Mouse (Mus musculus): ENCODE measurements at regions not wholly inside any gene's neighbourhood (a gene's known extent, or its start where the extent isn't known, plus 50 kb on each side); places are given as distances from the start of the nearest gene placed in this dataset.
A peak's percentile ranks its signal among the peaks of the same experiment; 100 is the strongest.

DNA sequence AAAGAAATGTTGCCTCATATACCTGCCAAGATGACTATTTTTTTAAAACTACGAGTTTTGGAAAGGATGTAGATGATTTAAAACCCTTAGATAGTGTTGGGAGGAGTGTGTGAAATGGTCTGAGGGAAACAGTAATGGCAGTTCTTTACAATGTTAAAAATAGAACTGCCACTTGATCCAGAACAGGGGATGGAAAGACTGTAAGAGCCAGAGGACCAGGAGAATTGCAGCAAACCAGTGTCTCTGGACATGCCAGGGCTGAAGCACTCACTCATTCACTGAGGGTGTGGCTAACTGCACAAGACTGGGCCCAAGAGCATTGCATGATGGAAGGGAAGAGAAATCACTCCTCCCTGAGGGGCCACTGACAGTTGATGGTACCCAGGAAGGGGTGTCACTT lies 53.9 kb upstream of the Rasgef1b start:
- DNase-seq: no peak

GRCm38 (mm10) chr5:99785850-99786249 lies 57.0 kb upstream of the Rasgef1b start:
- no peak for DNase-seq

GRCm38 (mm10) chr5:99787239-99787638 lies 58.4 kb upstream of the Rasgef1b start:
- no peak for DNase-seq

DNA sequence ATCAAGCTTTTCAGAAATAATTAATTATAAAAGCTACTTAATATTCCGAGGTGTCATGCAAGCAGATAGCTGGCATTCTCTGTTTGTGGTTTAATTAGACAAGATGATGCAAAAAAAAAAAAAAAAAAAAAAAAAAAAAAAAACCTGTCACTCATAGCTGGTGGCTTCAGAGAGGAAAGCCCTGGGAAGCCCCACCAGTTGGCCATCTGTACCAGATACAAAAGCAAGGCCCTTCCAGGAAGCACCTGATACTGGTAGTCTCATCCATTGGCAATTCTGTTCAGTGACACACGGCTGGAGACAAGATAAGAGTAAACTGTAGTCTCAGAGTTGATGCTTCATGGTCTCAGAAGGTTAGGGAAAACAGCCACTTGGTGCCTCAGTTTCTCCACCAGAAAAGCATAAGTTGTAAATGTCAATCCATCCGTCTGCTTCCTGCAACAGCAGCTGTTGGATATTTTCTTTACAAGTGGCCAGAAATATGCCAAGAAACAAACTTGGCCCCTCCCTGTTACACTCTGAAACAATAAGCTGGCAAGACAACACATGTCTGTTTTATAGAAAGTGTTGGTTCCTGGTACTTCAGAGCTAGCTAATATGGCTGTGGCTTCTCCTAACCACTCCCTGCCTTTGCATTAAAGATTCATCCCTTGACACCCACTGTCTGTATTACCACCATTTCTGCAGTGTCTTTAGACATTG lies 59.0 kb upstream of the Rasgef1b start:
- no peak for DNase-seq

DNA sequence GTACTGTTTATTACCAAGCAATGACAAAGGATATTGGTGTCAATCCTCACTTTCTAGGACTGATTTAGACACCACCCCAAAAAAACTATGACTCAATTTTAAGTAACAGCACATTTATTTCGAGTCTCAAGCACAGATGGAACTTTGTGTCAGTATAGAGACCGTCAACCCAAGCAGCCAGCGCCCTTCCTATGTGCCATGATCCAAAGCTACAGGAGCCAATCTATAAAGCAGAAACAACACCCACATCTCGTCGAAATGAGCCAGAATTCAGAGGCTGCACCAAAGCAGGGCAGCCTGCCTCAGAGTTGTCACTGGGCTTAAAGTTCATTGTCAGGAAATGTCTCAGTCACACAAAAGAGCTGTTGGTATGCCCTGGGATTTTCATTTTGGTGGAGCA lies 61.9 kb upstream of the Rasgef1b start:
- no peak for DNase-seq

DNA sequence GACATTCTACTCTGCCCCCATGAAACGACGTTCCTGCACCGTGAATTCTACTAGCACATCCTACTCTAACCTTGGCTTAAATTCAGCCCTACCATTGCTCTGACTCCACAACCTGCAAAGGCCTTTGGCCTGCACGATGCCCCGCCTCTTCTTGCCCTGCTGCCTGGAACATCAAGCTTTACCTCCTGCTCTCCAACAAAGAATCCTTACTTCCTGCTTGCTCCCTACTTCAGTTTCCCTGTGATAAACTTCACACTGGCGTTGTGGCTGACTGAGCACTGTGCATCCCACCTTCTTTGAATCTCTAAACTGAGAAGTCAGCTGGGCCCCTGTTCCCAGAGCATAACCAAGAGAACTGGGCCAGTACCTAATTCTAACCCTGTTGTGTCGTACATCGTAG lies 71.7 kb upstream of the Rasgef1b start:
- no peak for DNase-seq

GRCm38 (mm10) chr5:99801791-99802450 lies 73.1 kb upstream of the Rasgef1b start:
- DNase-seq: no peak

DNA sequence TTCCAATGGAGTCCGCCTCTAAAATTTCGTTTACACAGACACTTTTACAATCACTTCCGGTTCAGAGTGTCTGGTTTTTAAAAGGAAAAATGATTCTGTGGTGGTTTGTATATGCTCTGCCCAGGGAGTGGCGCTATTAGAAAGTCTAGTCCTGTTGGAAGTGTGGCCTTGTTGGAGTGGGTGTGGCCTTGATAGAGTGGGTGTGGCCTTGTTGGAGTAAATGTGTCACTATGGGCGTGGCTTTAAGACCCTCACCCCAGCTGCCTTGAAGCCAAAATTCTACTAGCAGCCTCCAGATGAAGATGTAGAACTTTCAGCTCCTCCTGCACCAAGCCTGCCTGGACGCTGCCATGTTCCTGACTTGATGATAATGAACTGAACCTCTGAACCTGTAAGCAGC lies 79.2 kb upstream of the Vamp9 start:
- no peak for DNase-seq

DNA sequence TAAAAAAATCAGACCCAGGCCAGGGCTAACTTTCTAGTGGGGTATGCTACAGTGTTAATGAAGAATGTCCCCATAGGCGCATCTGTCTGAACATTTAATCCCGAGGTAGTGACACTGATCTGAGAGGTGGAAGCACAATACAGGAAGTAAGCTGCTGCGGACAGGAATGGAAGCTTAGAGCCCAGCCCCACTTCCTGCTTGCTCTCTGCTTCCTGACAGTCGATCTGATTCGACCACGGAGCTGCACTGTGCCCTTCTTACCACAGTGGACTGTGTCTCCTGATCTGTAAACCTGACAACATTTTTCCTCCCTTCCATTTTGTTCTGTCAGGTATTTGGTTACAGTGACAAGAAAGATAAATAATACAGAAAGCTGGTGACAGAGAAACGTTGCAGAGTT lies 77.5 kb upstream of the Vamp9 start:
- peak in 1 of 2 experiments; percentile 25 for DNase-seq

DNA sequence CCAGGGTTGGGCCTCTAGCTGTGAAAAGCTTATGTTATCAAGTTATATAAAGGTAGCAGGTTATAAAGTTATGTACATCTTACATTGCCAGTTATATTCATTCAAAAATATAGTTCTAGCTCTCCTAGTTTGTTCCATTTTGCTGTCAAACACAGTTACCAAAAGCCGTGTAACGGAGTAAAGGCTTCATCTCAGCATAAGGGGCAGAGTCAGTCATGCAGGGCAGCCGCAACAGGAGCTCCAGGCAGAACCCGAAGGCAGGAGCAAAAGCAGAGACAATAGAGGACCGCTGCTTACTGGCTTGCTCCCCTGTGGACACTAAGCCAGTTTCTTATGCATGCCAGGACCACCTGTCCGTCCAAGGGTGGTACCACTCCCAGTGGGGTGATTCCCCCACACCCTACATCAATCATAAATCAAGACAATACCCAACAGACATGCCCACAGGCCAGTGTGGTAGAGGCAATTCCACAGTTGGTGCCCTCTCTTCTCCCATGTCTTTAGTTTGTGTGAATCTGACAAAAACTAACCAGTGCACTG lies 67.7 kb upstream of the Vamp9 start:
- DNase-seq: no peak

DNA sequence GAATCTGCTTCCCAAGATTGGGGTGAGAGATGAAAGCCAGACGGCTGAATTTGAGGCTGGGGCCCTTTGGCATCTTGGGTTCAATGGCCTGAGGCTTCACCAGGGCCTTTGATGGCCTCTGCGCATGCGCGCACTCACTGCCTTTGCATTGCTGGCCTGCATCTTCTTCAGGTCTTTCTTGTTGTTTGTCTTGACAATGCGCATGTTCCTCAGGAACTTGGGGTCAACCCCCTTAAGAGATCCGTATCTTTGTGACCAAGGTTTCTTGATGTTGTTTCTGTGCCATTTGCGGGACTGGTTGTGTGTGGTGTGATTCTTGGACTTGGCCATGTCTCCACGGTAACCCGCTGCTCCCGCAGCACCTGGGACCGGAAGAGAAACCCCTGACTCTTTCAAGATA lies 66.4 kb upstream of the Vamp9 start:
- DNase-seq: no peak

- DNase-seq: no peak
These were observed 65.2 kb upstream of the Vamp9 start for GRCm38 (mm10) chr5:99840884-99841283.

DNA sequence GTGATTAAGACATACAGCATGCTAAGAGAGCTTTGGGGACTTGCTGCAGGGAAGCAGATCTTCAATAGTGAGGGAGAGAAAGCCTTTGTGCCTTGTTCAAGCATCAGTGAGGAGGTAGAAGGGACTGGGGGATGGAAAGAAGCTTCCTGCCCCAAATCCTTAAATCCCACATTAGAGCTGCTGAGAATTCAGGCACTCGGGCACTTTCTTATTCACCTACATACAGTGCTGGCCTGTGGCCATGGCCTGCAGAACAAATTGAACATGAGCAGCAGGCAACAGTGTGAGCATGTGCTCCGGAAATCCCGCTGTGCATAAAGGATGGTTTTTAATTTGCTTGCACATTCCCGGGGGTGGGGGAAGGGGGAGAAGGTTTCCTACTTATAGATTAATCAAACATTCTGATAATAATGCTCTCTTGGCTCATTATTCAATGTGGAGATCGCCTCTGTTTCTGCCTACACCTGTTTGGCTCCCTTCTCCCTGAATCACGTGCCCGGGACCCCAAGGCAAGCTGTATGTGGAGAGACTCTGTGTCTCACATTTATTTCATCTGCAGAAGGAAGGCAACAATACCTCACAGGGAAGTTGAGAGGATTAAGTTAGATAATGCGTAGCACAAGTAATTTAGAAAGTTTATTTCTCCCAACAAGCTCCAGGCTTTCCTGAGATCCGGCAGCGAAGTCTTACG lies 60.3 kb upstream of the Vamp9 start:
- no peak for DNase-seq

DNA sequence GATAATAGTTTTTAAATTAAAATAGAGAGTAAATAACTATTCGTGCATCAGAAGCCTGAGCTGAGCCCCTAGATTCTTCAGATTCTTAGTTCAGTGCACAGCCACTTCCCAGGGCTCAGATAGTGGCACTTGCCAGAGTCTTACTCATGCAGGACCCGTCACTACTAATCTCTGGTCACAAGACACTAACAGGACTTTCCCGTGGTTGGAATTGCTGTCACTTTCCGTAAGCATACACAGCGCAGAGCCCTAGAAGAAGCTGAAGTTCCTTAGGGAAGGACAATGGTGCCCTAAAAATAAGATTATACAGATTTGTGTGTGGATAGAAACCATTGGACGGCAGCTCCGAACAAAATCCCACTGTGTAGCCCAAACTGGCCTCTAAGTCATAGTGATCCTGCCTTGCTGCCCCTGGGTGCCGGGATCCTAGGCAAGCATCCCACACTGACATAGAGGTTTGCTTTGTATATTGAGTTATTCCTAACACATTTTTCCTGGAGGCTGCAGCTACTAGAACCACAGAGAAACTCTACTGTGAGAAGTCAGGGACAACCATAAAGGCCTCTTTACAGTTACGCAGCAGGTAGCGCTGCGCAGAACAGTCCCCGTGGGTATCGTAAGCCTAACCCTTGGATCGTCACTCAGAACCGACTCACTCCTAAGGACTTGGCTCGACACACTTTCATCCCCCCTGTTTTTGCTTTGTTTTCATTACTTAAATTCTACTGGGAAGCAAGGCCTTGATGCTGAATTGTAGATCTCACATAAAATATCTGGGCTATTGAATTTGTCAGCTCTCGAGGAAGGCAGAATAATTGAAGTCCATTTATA lies 57.7 kb upstream of the Vamp9 start:
- DNase-seq: no peak

GRCm38 (mm10) chr5:99849001-99849400 lies 57.1 kb upstream of the Vamp9 start:
- no peak for DNase-seq

DNA sequence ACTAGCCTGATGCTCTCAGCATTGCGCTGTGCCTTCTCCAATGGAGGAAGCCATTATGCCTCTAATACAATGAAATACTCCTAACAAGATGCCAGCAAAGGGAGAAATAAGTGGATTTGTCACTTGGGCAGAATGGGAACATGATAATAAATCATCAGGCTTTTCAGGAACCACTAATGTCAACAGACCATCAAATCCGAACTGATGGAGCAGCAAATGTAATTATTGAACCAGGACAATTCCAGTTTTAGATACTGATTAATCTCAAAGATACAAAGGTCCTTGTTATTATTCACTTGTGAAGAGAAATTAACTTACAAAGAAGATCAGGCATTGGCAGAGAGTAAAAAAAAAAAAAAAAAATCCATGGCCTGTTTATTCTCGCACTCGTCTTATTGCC lies 53.7 kb upstream of the Vamp9 start:
- DNase-seq: no peak

Measured in thymus, postnatal 36 days (tissue).